Mouse (Mus musculus): ENCODE results near the gene Nppa. TPM values are rescaled to one million over a fixed set of nuclear protein-coding genes. Genes with fewer than 3 reads are reported as not detected.

Nppa gene
- polyA plus RNA-seq, 1 experiment: not detected

GRCm38 (mm10) chr4:148001866-148002265 lies 1.3 kb downstream of the Nppa start:
- Histone ChIP-seq H3K9me3 (replicated peaks; ENCODE audit: control insufficient read depth, insufficient read depth, low read length, poor library complexity, severe bottlenecking) (no peaks in the 10 kb centered on the region), H3K4me3 (ENCODE audit: low read depth, low read length) (no peak overlapping the region), H3K36me3 (ENCODE audit: control insufficient read depth, insufficient read depth, low read length, poor library complexity, severe bottlenecking) (peaks cover 5% of the 10 kb centered on the region; the same call in 1 of the 2 replicates), H3K27me3 (ENCODE audit: control insufficient read depth, insufficient read depth, low read length, poor library complexity, severe bottlenecking) (no peaks in the 10 kb centered on the region), H3K9ac (ENCODE audit: low read depth, poor library complexity, severe bottlenecking) (no peak overlapping the region), H3K4me1 (ENCODE audit: control insufficient read depth, insufficient read depth, low read length) (no peaks in the 10 kb centered on the region), H3K27ac (ENCODE audit: insufficient read depth, low read length) (no peak overlapping the region)
- TF ChIP-seq POLR2A (IDR thresholded peaks at IDR 0.05; ENCODE audit: insufficient read depth, low read length): no peak
- no peak for TF ChIP-seq CTCF (IDR thresholded peaks at IDR 0.05; ENCODE audit: low read depth, low read length)
- no peak for TF ChIP-seq EP300 (IDR thresholded peaks at IDR 0.05; ENCODE audit: insufficient read depth, low read depth, low read length)

GRCm38 (mm10) chr4:148004361-148004760 lies 3.8 kb downstream of the Nppa start:
- H3K9me3 ChIP-seq (replicated peaks; ENCODE audit: control insufficient read depth, insufficient read depth, low read length, poor library complexity, severe bottlenecking): no peaks in the 10 kb centered on the region
- no peak overlapping the region for H3K4me3 ChIP-seq (ENCODE audit: low read depth, low read length)
- peaks cover 24% of the 10 kb centered on the region for H3K36me3 ChIP-seq (ENCODE audit: control insufficient read depth, insufficient read depth, low read length, poor library complexity, severe bottlenecking)
- no peak overlapping the region for H3K9ac ChIP-seq (ENCODE audit: low read depth, poor library complexity, severe bottlenecking)
- no peaks in the 10 kb centered on the region for H3K27me3 ChIP-seq (ENCODE audit: control insufficient read depth, insufficient read depth, low read length, poor library complexity, severe bottlenecking)
- no peaks in the 10 kb centered on the region for H3K4me1 ChIP-seq (ENCODE audit: control insufficient read depth, insufficient read depth, low read length)
- no peak for TF ChIP-seq POLR2A (IDR thresholded peaks at IDR 0.05; ENCODE audit: insufficient read depth, low read length)
- no peak for TF ChIP-seq CTCF (IDR thresholded peaks at IDR 0.05; ENCODE audit: low read depth, low read length)
- TF ChIP-seq EP300 (IDR thresholded peaks at IDR 0.05; ENCODE audit: insufficient read depth, low read depth, low read length): no peak
- no peak overlapping the region for H3K27ac ChIP-seq (ENCODE audit: insufficient read depth, low read length)

DNA sequence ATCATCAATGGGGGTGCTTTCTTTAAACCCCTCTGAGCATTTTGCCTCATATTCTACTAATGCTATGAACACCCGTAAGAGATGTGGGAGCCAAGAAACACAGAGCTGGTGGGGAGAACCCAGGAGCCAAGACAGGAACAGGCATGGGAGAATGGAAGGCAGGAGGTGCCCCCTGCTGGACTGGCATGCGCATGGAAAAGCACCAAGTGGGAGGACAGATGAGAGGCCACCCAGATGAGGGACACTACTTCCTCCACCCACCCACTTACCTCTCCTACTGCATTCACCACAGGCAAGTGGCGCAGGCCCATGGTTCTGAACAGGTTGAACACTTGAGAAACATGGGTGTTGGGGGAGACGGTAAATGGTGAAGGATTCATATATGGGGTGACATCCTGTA lies 7.9 kb downstream of the Nppa start:
- no peaks in the 10 kb centered on the region for H3K27me3 ChIP-seq (ENCODE audit: control insufficient read depth, insufficient read depth, low read length, poor library complexity, severe bottlenecking)
- no peak overlapping the region for H3K4me3 ChIP-seq (ENCODE audit: low read depth, low read length)
- no peak overlapping the region for H3K9ac ChIP-seq (ENCODE audit: low read depth, poor library complexity, severe bottlenecking)
- no peaks in the 10 kb centered on the region for H3K9me3 ChIP-seq (replicated peaks; ENCODE audit: control insufficient read depth, insufficient read depth, low read length, poor library complexity, severe bottlenecking)
- no peak overlapping the region for H3K27ac ChIP-seq (ENCODE audit: insufficient read depth, low read length)
- no peaks in the 10 kb centered on the region for H3K4me1 ChIP-seq (ENCODE audit: control insufficient read depth, insufficient read depth, low read length)
- TF ChIP-seq EP300 (IDR thresholded peaks at IDR 0.05; ENCODE audit: insufficient read depth, low read depth, low read length) (no peak), POLR2A (IDR thresholded peaks at IDR 0.05; ENCODE audit: insufficient read depth, low read length) (no peak), CTCF (IDR thresholded peaks at IDR 0.05; ENCODE audit: low read depth, low read length) (peak; percentile 68)
- peaks cover 49% of the 10 kb centered on the region for H3K36me3 ChIP-seq (ENCODE audit: control insufficient read depth, insufficient read depth, low read length, poor library complexity, severe bottlenecking)

DNA sequence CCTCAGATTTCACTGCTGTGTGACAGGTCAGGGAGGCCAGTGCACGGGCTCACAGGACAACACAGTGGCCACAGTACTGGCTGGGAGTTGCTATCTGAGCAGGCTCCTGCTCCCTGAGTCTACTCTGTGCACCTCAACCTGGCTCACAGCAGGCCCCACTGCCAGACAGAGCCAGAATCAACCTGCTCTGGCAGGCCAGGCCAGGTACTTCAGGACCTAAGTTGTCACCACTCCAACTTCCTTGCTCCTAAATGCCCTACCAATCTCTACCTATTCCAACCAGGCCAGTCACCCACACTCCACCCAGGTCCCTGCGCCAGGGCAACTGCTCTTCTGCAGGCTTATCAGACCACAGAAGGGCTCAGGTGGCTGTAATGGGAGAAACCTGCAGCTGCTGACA lies 9.1 kb downstream of the Nppa start:
- Histone ChIP-seq H3K4me3 (ENCODE audit: low read depth, low read length) (no peak overlapping the region), H3K36me3 (ENCODE audit: control insufficient read depth, insufficient read depth, low read length, poor library complexity, severe bottlenecking) (peaks cover 61% of the 10 kb centered on the region)
- TF ChIP-seq CTCF (IDR thresholded peaks at IDR 0.05; ENCODE audit: low read depth, low read length): no peak
- TF ChIP-seq EP300 (IDR thresholded peaks at IDR 0.05; ENCODE audit: insufficient read depth, low read depth, low read length): no peak

GRCm38 (mm10) chr4:148011332-148011731 lies 10.8 kb downstream of the Nppa start:
- TF ChIP-seq POLR2A (IDR thresholded peaks at IDR 0.05; ENCODE audit: insufficient read depth, low read length) (no peak), CTCF (IDR thresholded peaks at IDR 0.05; ENCODE audit: low read depth, low read length) (no peak), EP300 (IDR thresholded peaks at IDR 0.05; ENCODE audit: insufficient read depth, low read depth, low read length) (no peak)
- Histone ChIP-seq H3K9ac (ENCODE audit: low read depth, poor library complexity, severe bottlenecking) (no peak overlapping the region), H3K27me3 (ENCODE audit: control insufficient read depth, insufficient read depth, low read length, poor library complexity, severe bottlenecking) (no peaks in the 10 kb centered on the region), H3K9me3 (replicated peaks; ENCODE audit: control insufficient read depth, insufficient read depth, low read length, poor library complexity, severe bottlenecking) (no peaks in the 10 kb centered on the region), H3K27ac (ENCODE audit: insufficient read depth, low read length) (no peak overlapping the region), H3K36me3 (ENCODE audit: control insufficient read depth, insufficient read depth, low read length, poor library complexity, severe bottlenecking) (peaks cover 67% of the 10 kb centered on the region), H3K4me3 (ENCODE audit: low read depth, low read length) (no peak overlapping the region), H3K4me1 (ENCODE audit: control insufficient read depth, insufficient read depth, low read length) (no peaks in the 10 kb centered on the region)

More for the DNA sequence above, 9.1 kb downstream of the Nppa start:
- H3K4me1 ChIP-seq (ENCODE audit: control insufficient read depth, insufficient read depth, low read length): no peaks in the 10 kb centered on the region
- H3K27me3 ChIP-seq (ENCODE audit: control insufficient read depth, insufficient read depth, low read length, poor library complexity, severe bottlenecking): no peaks in the 10 kb centered on the region
- H3K9me3 ChIP-seq (replicated peaks; ENCODE audit: control insufficient read depth, insufficient read depth, low read length, poor library complexity, severe bottlenecking): no peaks in the 10 kb centered on the region
- H3K9ac ChIP-seq (ENCODE audit: low read depth, poor library complexity, severe bottlenecking): no peak overlapping the region
- H3K27ac ChIP-seq (ENCODE audit: insufficient read depth, low read length): no peak overlapping the region

- no peaks in the 10 kb centered on the region for H3K27me3 ChIP-seq (ENCODE audit: control insufficient read depth, insufficient read depth, low read length, poor library complexity, severe bottlenecking)
- no peaks in the 10 kb centered on the region for H3K9me3 ChIP-seq (replicated peaks; ENCODE audit: control insufficient read depth, insufficient read depth, low read length, poor library complexity, severe bottlenecking)
- H3K4me3 ChIP-seq (ENCODE audit: low read depth, low read length): no peak overlapping the region
- H3K36me3 ChIP-seq (ENCODE audit: control insufficient read depth, insufficient read depth, low read length, poor library complexity, severe bottlenecking): peaks cover 64% of the 10 kb centered on the region
- TF ChIP-seq CTCF (IDR thresholded peaks at IDR 0.05; ENCODE audit: low read depth, low read length): no peak
- no peak for TF ChIP-seq EP300 (IDR thresholded peaks at IDR 0.05; ENCODE audit: insufficient read depth, low read depth, low read length)
- no peak for TF ChIP-seq POLR2A (IDR thresholded peaks at IDR 0.05; ENCODE audit: insufficient read depth, low read length)
- H3K27ac ChIP-seq (ENCODE audit: insufficient read depth, low read length): no peak overlapping the region
- no peaks in the 10 kb centered on the region for H3K4me1 ChIP-seq (ENCODE audit: control insufficient read depth, insufficient read depth, low read length)
- no peak overlapping the region for H3K9ac ChIP-seq (ENCODE audit: low read depth, poor library complexity, severe bottlenecking)
Observed at GRCm38 (mm10) chr4:148012216-148012615, 11.7 kb downstream of the Nppa start.
